Mouse (Mus musculus) heart, adult 8-10 months (tissue): ENCODE results near the gene Vsig10l. TPM values are rescaled to one million over a fixed set of nuclear protein-coding genes. Genes with fewer than 3 reads are reported as not detected.

ENCODE experiments used
- DNase-seq: peaks from one replicate; pipeline ENCODE4 v3.0.0; 2022; ENCODE audit warnings: low spot score
- total RNA-seq, 4 experiments: library from RNA; stranded (reverse); gene quantifications; 2 replicates each; pipeline ENCODE4 v1.2.4; 2022

Gene Vsig10l
- total RNA-seq, 4 experiments from 2014 or later: 0.71 to 4.4 (median 1.6) TPM

- DNase-seq: no peak
Observed at GRCm38 (mm10) chr7:43453599-43454355, 9.2 kb upstream of the Vsig10l start.

GRCm38 (mm10) chr7:43454371-43454770 is 8.6 kb upstream of the Vsig10l start:
- no peak for DNase-seq

- no peak for DNase-seq
Observed at GRCm38 (mm10) chr7:43463976-43464375, 1.0 kb downstream of the Vsig10l start.

- no peak for DNase-seq
Observed at GRCm38 (mm10) chr7:43464864-43465343, 2.0 kb downstream of the Vsig10l start.

- peak; percentile 88 for DNase-seq
Observed at GRCm38 (mm10) chr7:43465344-43466098, 2.6 kb downstream of the Vsig10l start.

DNA sequence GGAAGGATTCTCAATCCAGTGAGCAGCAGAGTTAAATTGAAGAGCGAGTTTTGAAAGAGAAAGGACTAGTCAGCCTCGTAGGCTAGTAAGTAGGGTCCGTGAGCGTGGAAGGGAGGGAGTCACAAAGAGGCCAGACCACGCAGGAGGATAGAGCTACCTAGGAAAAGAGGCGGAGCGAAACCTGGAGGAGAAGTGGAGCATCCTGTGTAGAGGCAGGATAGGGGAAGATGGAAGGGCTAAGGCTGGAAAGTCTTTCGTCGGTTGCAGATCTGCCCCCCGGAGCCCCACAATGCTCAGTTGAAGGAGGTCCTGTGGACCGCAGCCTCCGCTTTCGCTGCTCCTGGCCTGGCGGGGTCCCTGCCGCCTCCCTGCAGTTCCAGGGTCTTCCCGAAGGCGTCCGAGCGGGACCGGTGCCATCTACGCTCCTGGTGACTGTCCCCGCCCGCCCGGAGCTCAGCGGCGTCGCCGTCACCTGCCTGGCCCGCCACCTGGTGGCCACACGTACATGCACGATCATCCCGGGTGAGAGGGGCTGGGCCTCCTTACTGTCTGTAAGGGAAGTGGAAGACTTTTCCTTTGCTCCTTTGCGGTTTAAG is 3.2 kb downstream of the Vsig10l start:
- peak; percentile 70 for DNase-seq

- no peak for DNase-seq
Observed at GRCm38 (mm10) chr7:43470373-43470772, 7.4 kb downstream of the Vsig10l start.

- no peak for DNase-seq
Observed at GRCm38 (mm10) chr7:43475706-43476105, 12.8 kb downstream of the Vsig10l start.

DNA sequence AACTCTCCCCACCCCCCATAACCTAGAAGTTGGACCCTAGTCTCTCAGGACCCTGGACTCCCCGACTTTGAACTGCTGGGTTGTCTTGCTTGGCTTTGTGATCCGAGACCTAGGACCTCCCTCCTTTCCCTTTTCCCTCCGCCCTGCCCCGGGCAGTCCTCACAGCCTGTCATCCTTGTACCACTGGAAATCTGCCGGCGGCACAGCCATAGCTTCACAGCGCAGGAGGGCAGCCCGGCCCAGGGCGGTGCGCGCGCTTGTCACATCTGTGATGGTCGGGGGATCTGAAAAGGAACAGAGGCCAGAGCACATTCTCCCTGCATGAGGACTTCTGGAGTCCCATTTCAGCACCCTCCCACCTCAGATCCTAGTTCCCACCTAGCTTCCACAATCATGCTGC is 13.4 kb downstream of the Vsig10l start:
- DNase-seq: no peak

DNA sequence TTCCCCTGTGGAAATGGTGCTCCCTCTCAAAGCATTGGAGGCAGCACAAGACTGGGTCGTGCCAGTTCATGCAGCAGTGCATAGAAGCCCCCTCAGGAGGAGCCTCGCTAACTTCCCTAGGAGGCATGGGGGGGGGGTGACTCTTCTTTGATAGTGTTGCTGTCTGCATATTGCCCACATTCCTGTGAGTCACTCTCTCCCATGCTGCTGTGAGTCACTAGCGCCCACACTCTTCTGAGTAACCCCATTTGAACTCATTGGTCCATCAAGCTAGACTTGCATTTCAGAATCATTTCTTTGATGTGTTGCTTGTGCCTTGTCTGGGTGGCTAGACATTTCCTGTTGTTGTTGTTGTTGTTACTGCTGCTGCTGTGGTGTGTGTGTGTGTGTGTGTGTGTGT is 18.2 kb downstream of the Vsig10l start:
- no peak for DNase-seq

GRCm38 (mm10) chr7:43482090-43482716 is 19.3 kb downstream of the Vsig10l start:
- DNase-seq: no peak

- no peak for DNase-seq
Observed at GRCm38 (mm10) chr7:43483236-43483635, 20.3 kb downstream of the Vsig10l start.

DNA sequence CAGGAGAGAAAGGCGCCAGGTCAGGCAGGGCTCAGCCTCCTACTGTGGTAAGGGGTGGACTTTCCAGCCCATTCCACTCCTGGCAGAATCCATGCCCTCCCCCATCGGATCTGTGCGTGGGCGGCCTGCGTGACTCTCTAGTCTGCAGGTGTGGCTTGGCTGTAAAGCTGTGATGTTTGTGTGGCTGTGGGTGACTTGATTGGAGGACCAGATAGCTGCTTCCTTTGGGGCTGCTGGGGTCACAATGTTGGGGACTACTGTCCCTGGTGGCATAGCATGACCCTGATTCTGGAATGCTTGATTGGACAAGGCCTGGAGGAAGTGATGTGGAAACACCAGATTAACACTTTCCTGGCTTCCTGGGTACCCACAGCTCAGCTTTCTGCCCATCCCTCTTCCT is 25.7 kb downstream of the Vsig10l start:
- DNase-seq: no peak

DNA sequence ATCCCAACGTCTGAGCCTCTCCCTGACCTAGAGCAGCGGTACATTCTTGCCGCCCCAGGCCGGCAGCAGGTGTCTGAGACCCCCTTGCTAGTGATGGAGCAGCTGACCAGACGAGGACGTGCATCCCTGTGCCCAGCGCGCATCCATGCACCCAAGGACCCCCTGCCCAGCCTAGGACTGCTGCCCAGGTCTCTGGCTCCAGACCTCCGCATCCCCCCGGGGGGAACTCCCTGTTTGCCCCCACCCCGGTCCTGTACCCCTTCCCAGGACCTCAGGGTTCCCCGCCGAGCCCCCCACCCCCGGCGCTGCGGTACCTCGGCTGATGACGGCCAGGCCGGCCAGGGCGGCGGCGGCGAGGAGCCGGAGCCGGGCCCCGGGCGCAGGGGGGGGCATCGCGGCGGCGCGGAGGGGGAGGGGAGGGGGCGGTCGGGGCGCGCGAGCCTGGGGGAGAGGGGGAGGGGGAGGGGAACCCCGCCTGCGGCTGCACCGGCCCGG is 26.7 kb downstream of the Vsig10l start, which contains the start of gene Iglon5:
Gene Iglon5, minus strand, starts transcription at position 445 of the 495 bp plus-strand sequence.
- DNase-seq: no peak

- peak; percentile 4 for DNase-seq
Observed at GRCm38 (mm10) chr7:43490182-43490584, 27.2 kb downstream of the Vsig10l start.

DNA sequence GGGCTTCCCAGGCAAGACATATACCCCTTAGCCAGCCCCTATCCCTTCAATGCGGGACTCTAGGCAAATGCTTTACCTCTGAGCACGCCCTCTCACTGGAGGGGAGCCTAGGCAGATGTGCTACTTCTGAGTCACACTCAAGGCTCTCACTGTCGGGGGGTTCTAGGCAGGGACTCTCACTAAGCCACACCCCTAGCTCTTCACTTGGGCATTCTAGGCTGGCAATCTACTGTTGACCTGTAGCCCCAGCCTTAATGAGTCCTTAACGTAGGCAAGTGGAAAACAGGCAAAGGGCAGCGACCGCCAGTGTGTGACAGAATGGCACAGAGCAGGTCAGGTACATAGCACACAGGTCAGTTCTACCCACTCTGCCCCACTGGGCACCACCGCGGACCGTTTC is 27.9 kb downstream of the Vsig10l start:
- no peak for DNase-seq

DNA sequence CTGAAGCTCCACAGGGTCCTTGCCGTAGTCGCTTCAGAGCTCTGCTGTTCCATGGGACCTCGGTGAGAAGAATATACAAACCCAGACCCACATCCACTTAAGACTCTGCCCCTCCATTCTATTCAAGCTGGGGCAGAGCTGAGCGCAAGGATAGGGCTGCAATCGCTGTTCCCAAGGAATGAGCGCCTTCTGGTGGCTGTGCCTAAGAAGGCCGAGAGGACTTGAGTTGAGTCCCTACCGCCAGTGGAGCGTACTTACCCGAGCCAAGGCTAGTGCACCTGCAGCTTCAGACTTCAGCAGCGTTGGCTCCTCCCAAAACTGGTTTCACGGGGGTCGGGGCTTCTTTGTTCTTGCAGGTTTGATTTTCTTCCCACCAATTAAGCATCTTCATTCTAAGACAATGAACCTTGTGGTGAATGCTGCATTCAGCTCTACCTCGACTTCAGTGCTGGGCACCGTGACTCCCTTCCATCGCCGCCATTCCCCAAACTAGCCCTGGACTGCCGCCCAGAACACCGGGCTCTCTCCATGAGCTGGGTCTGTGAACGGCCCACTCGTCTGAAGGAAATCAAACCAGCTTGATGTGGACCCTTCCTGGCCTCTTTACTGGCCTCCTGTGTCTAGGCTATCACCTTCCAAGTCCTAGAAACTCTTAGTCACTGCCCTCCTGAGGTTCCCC is 32.5 kb downstream of the Vsig10l start:
- DNase-seq: no peak

DNA sequence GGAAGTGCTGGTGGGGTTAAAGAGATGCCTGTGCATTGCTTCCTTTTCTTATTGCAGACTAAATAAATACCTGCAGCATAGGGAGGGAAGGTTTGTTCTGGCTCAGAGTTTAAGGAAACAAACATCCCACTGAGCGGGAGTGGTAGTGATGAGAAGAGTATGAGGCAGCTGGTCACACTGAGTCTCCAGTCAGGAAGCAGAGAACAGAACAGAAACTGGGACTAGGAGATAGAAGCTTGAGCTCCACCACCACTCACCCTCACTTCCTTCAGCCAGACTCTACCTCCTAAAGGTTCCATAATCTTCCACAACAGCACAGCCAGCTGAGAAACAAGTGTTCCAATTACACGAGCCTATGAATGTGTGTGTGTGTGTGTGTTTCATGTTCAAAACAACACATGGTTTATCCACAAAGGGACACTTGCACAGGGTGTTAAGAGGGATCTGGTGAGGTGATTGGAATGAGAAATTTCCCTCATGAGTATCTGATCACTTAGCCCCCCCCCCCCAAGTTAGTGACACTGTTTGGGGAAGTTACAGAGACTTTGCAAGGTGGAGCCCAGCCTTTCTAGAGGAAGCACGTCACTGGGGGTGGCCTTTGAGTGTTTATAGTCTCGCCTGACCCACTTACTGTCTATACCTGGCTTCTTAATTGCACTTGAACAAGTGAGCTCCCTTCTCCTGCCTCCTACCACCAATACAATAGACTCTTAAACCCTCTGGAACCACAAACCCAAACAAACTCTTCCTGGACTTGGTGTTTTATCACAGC is 48.9 kb downstream of the Vsig10l start:
- DNase-seq: no peak

DNA sequence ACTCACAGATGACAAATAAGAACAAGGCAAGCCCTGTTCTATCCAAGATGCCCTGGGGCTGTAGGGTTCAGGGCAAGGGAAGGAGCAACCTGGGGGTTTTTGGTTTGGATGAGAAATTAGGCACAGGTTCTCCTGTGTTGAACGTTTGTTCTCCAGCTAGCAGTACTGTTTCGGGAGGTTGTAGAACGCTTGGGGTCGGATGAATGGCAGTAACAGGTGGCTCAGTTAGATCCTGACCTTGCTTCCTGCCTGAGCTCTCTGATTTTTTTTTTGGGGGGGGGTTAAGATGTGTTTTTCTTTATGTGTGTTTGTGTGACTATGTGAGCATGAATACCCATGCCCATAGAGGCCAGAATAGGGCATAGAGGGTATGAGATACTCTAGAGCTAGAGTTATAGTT is 49.6 kb downstream of the Vsig10l start:
- DNase-seq: no peak

GRCm38 (mm10) chr7:43515076-43515475 is 52.1 kb downstream of the Vsig10l start:
- no peak for DNase-seq
